In genomic region chr8:48849091-48849616, GRCm38 (mm10) we compare ENCODE assay signal across 28 mouse cellular contexts. TPM values are rescaled to one million over a fixed set of nuclear protein-coding genes. Genes with fewer than 3 reads are reported as not detected.
DNase-seq lines count a peak whose midpoint lies in the region; ATAC-seq and TF ChIP-seq lines count a peak whose summit lies in the region.
"Had no signal": no experiment of that assay in that cellular context is flagged by ENCODE, and none has a peak within 500 bp of the region (broad histone marks: within the 10 kb centered on the region; RNA-seq: fewer than 3 reads in every experiment).

No protein-coding gene starts in this region.

- H3K4me2 ChIP-seq in midbrain, embryonic 14.5 days (ENCODE audit: low read length) = no peak overlapping the region
- H3K4me2 ChIP-seq in midbrain, embryonic 13.5 days (replicated peaks) = no peak overlapping the region
- 0 out of 2 replicates have a peak overlapping the region, but pooled peaks have one; percentile 1 for H3K4me2 ChIP-seq in embryonic facial prominence, embryonic 13.5 days
- no peak overlapping the region for H3K4me2 ChIP-seq in intestine, embryonic 16.5 days (ENCODE audit: low read depth, low read length)
- H3K4me2 ChIP-seq: embryonic facial prominence, embryonic 15.5 days; heart, embryonic 12.5 days; heart, embryonic 15.5 days had no signal

- 27% methylated on average over 6 of the region's 6 CpGs for WGBS in liver, adult 2 months
- 12% methylated on average over 6 of the region's 6 CpGs for WGBS in midbrain, embryonic 14.5 days
- WGBS in midbrain, embryonic 13.5 days = 29% methylated on average over 6 of the region's 6 CpGs
- WGBS in embryonic facial prominence, embryonic 13.5 days = 25% methylated on average over 6 of the region's 6 CpGs
- 56% methylated on average over 6 of the region's 6 CpGs for WGBS in intestine, embryonic 16.5 days
- WGBS in limb, embryonic 10.5 days = 65% methylated on average over 6 of the region's 6 CpGs

- no peaks in the 10 kb centered on the region for H3K4me1 ChIP-seq in liver, adult 2 months (ENCODE audit: control insufficient read depth, insufficient read depth, low read length)
- H3K4me1 ChIP-seq in midbrain, embryonic 14.5 days (ENCODE audit: control insufficient read depth, insufficient read depth, low read length) = peaks cover 17% of the 10 kb centered on the region
- peaks cover 57% of the 10 kb centered on the region for H3K4me1 ChIP-seq in midbrain, embryonic 13.5 days (replicated peaks)
- peaks cover 35% of the 10 kb centered on the region for H3K4me1 ChIP-seq in embryonic facial prominence, embryonic 13.5 days
- H3K4me1 ChIP-seq in intestine, embryonic 16.5 days (ENCODE audit: control insufficient read depth, insufficient read depth, low read length) = peaks cover 7% of the 10 kb centered on the region
- H3K4me1 ChIP-seq in limb, embryonic 10.5 days = peaks cover 22% of the 10 kb centered on the region

- H3K9ac ChIP-seq in liver, adult 2 months (ENCODE audit: low read depth, low read length) = no peak overlapping the region
- no peak overlapping the region for H3K9ac ChIP-seq in midbrain, embryonic 14.5 days (replicated peaks; ENCODE audit: low read length)
- H3K9ac ChIP-seq in midbrain, embryonic 13.5 days (replicated peaks) = no peak overlapping the region
- no peak overlapping the region for H3K9ac ChIP-seq in embryonic facial prominence, embryonic 13.5 days
- no peak overlapping the region for H3K9ac ChIP-seq in intestine, embryonic 16.5 days (ENCODE audit: low read depth, low read length)
- H3K9ac ChIP-seq: embryonic facial prominence, embryonic 15.5 days; forebrain, postnatal 0 days; heart, embryonic 12.5 days; heart, embryonic 15.5 days; hindbrain, embryonic 13.5 days had no signal

- no peaks in the 10 kb centered on the region for H3K9me3 ChIP-seq in midbrain, embryonic 14.5 days (ENCODE audit: control insufficient read depth, low read length)
- no peaks in the 10 kb centered on the region for H3K9me3 ChIP-seq in midbrain, embryonic 13.5 days
- no peaks in the 10 kb centered on the region for H3K9me3 ChIP-seq in embryonic facial prominence, embryonic 13.5 days
- no peaks in the 10 kb centered on the region for H3K9me3 ChIP-seq in intestine, embryonic 16.5 days (ENCODE audit: control insufficient read depth, low read length)
- H3K9me3 ChIP-seq in limb, embryonic 10.5 days (replicated peaks) = no peaks in the 10 kb centered on the region
- H3K9me3 ChIP-seq: embryonic facial prominence, embryonic 15.5 days; heart, embryonic 12.5 days; heart, embryonic 15.5 days; hindbrain, embryonic 10.5 days; hindbrain, embryonic 13.5 days had no signal

- no peak overlapping the region for H3K4me3 ChIP-seq in liver, adult 2 months (ENCODE audit: insufficient read depth, low read depth, low read length)
- H3K4me3 ChIP-seq in midbrain, embryonic 14.5 days (replicated peaks; ENCODE audit: low read depth, low read length) = no peak overlapping the region
- no peak overlapping the region for H3K4me3 ChIP-seq in midbrain, embryonic 13.5 days (replicated peaks)
- H3K4me3 ChIP-seq in embryonic facial prominence, embryonic 13.5 days = no peak overlapping the region
- H3K4me3 ChIP-seq in intestine, embryonic 16.5 days (ENCODE audit: low read length) = no peak overlapping the region
- no peak overlapping the region for H3K4me3 ChIP-seq in limb, embryonic 10.5 days
- H3K4me3 ChIP-seq: embryonic facial prominence, embryonic 15.5 days; gastrocnemius, adult 2 months; heart, embryonic 12.5 days; heart, embryonic 15.5 days; hindbrain, embryonic 10.5 days; hindbrain, embryonic 13.5 days had no signal

- no peaks in the 10 kb centered on the region for H3K79me2 ChIP-seq in liver, adult 2 months (ENCODE audit: control insufficient read depth, insufficient read depth, low read length)

- no peak overlapping the region for H3K27ac ChIP-seq in liver, adult 2 months (replicated peaks; ENCODE audit: insufficient read depth, low read depth, low read length)
- H3K27ac ChIP-seq in midbrain, embryonic 14.5 days (replicated peaks; ENCODE audit: low read depth, low read length) = no peak overlapping the region
- H3K27ac ChIP-seq in midbrain, embryonic 13.5 days = no peak overlapping the region
- H3K27ac ChIP-seq in embryonic facial prominence, embryonic 13.5 days = no peak overlapping the region
- H3K27ac ChIP-seq in intestine, embryonic 16.5 days (ENCODE audit: low read length) = peak overlapping the region; percentile 65; the same call in 1 of the 2 replicates
- H3K27ac ChIP-seq in limb, embryonic 10.5 days = no peak overlapping the region
- H3K27ac ChIP-seq: embryonic facial prominence, embryonic 15.5 days; gastrocnemius, adult 2 months; heart, embryonic 15.5 days; hindbrain, embryonic 10.5 days; hindbrain, embryonic 13.5 days had no signal

- ATAC-seq in midbrain, embryonic 14.5 days (ENCODE audit: low FRiP score, low TSS enrichment) = no peak
- no peak for ATAC-seq in midbrain, embryonic 13.5 days
- no peak for ATAC-seq in embryonic facial prominence, embryonic 13.5 days (ENCODE audit: insufficient number of reproducible peaks, insufficient read depth, low FRiP score, low TSS enrichment, low read depth)
- peak; percentile 69 for ATAC-seq in intestine, embryonic 16.5 days
- ATAC-seq: CD4-positive, CD25-positive, alpha-beta regulatory T cell, adult 4 months; forebrain, embryonic 14.5 days; forebrain, postnatal 0 days; hindbrain, embryonic 16.5 days had no signal

- DNase-seq in liver, adult 2 months (ENCODE audit: extremely low read depth, low read depth, low spot score) = peak; percentile 15
- DNase-seq in liver = no peak
- DNase-seq in midbrain, embryonic 14.5 days = peak; percentile 53
- no peak for DNase-seq in heart, adult 9 months (ENCODE audit: low spot score in 2 of 2)
- no peak for DNase-seq in limb, embryonic 10.5 days (ENCODE audit: low spot score)
- DNase-seq: adrenal gland, adult 2 months; adrenal gland, postnatal 14 days; cerebellum, adult 11-12 months; cerebellum, adult 8-10 months; cerebellum, postnatal 36 days; forebrain, postnatal 0 days; gastrocnemius, adult 2 months; gastrocnemius, postnatal 14 days; heart, adult 11 months; heart, postnatal 10 days; heart, postnatal 36 days had no signal

- no peaks in the 10 kb centered on the region for H3K36me3 ChIP-seq in liver, adult 2 months (ENCODE audit: control insufficient read depth, insufficient read depth, low read length)
- no peaks in the 10 kb centered on the region for H3K36me3 ChIP-seq in midbrain, embryonic 14.5 days (ENCODE audit: control insufficient read depth, insufficient read depth, low read length)
- H3K36me3 ChIP-seq in midbrain, embryonic 13.5 days = no peaks in the 10 kb centered on the region
- H3K36me3 ChIP-seq in embryonic facial prominence, embryonic 13.5 days = no peaks in the 10 kb centered on the region
- no peaks in the 10 kb centered on the region for H3K36me3 ChIP-seq in intestine, embryonic 16.5 days (ENCODE audit: control insufficient read depth, insufficient read depth, low read length)
- H3K36me3 ChIP-seq in limb, embryonic 10.5 days = no peaks in the 10 kb centered on the region
- H3K36me3 ChIP-seq: embryonic facial prominence, embryonic 15.5 days; heart, embryonic 12.5 days; heart, embryonic 15.5 days; hindbrain, embryonic 10.5 days; hindbrain, embryonic 13.5 days had no signal

- no peaks in the 10 kb centered on the region for H3K27me3 ChIP-seq in liver, adult 2 months (ENCODE audit: control insufficient read depth, insufficient read depth, low read length)
- H3K27me3 ChIP-seq in midbrain, embryonic 14.5 days (ENCODE audit: control insufficient read depth, insufficient read depth, low read length) = peaks cover 22% of the 10 kb centered on the region; the same call in 1 of the 2 replicates
- peaks cover 41% of the 10 kb centered on the region for H3K27me3 ChIP-seq in midbrain, embryonic 13.5 days
- peaks cover 32% of the 10 kb centered on the region for H3K27me3 ChIP-seq in embryonic facial prominence, embryonic 13.5 days
- H3K27me3 ChIP-seq in intestine, embryonic 16.5 days (replicated peaks; ENCODE audit: control insufficient read depth, insufficient read depth, low read length) = no peaks in the 10 kb centered on the region
- peaks cover 40% of the 10 kb centered on the region for H3K27me3 ChIP-seq in limb, embryonic 10.5 days (ENCODE audit: low read depth, poor library complexity, severe bottlenecking)

- TF ChIP-seq CTCF in liver, adult 2 months (IDR thresholded peaks at IDR 0.05; ENCODE audit: low read depth, low read length) = no peak

- TF ChIP-seq POLR2A in liver, adult 2 months (IDR thresholded peaks at IDR 0.05; ENCODE audit: extremely low read depth, insufficient read depth, low read length) = no peak

RNA-seq across cellular contexts. Expression of gene Tenm3, which starts 5.4 kb away (rescaled TPM):
- 12.5 and 12.8 TPM in 2 replicates for total RNA-seq in liver, adult 2 months (2014; rRNA removed)
- 5.3 and 6.7 TPM in 2 replicates for polyA plus RNA-seq in liver, adult 2 months (2012; rRNA removed)
- 45.2 and 61.6 TPM in 2 replicates for polyA plus RNA-seq in midbrain, embryonic 14.5 days (2014; fragmentation: Nextera tagmentation; extraction: Ambion mirVana)
- polyA plus RNA-seq in midbrain, embryonic 13.5 days (2015; fragmentation: Nextera tagmentation; extraction: Ambion mirVana) = 41.3 and 57.1 TPM in 2 replicates
- polyA plus RNA-seq in embryonic facial prominence, embryonic 13.5 days (2015; fragmentation: Nextera tagmentation; extraction: Ambion mirVana) = 53.7 and 60.7 TPM in 2 replicates
- polyA plus RNA-seq in intestine, embryonic 16.5 days (2015; fragmentation: Nextera tagmentation; extraction: Ambion mirVana) = 10.5 and 11.3 TPM in 2 replicates
- 39.7 and 48.5 TPM in 2 replicates for polyA plus RNA-seq in limb, embryonic 10.5 days (2016; fragmentation: Nextera tagmentation; extraction: Ambion mirVana)
- total RNA-seq: MEL had no signal

Comparison
In these comparisons a context has a peak if more than half of its experiments do, and no peak if none do; other contexts are left out.
1. DNase-seq: peak in liver, adult 2 months (single experiment) and midbrain, embryonic 14.5 days (single experiment); none in liver (single experiment), heart, adult 9 months (0 of 2) and limb, embryonic 10.5 days (single experiment).